Mouse (Mus musculus) ES-E14 (cell line): Measurements from ENCODE around the gene Gm30083. TPM values are rescaled to one million over a fixed set of nuclear protein-coding genes. Genes with fewer than 3 reads are reported as not detected.

Source experiments
- DNase-seq: peaks from one replicate; pipeline ENCODE4 v3.0.0-alpha.2; 2013; ENCODE audit warnings: low read depth, low spot score
- H3K27ac ChIP-seq: 2 replicates; pipeline ENCODE4 v1.5.1; 2012; ENCODE audit warnings: low read depth, mild to moderate bottlenecking, low read length, moderate library complexity, mixed read lengths; ENCODE audit not compliant: poor library complexity, insufficient read depth, severe bottlenecking
- H3K36me3 ChIP-seq: 2 replicates; pipeline ENCODE4 v1.6.1; 2012; ENCODE audit warnings: mild to moderate bottlenecking, low read length, moderate library complexity, mixed read lengths; ENCODE audit not compliant: control insufficient read depth, poor library complexity, insufficient read depth, severe bottlenecking
- H3K4me1 ChIP-seq, 2 experiments: fragments of 150-350 bp in 1 of 2; sonication (generic) in 1 of 2; 2 replicates each; pipeline ENCODE4 v1.6.1; 2012; ENCODE audit warnings: low read length in 2 of 2, mild to moderate bottlenecking in 1 of 2, mixed read lengths in 1 of 2; ENCODE audit not compliant: control insufficient read depth in 2 of 2, insufficient read depth in 2 of 2, poor library complexity in 1 of 2
- H3K4me3 ChIP-seq, 2 experiments: fragments of 150-350 bp in 1 of 2; sonication (generic) in 1 of 2; 2 replicates each; pipeline ENCODE4 v1.5.1; 2012; ENCODE audit warnings: low read length in 2 of 2, low read depth in 1 of 2, mild to moderate bottlenecking in 1 of 2, mixed read lengths in 1 of 2; ENCODE audit not compliant: insufficient read depth in 1 of 2, poor library complexity in 1 of 2, severe bottlenecking in 1 of 2
- H3K9ac ChIP-seq: 2 replicates; pipeline ENCODE4 v1.6.1; 2012; ENCODE audit warnings: low read depth, mild to moderate bottlenecking, low read length, mixed read lengths; ENCODE audit not compliant: poor library complexity, insufficient read depth, severe bottlenecking
- H3K9me3 ChIP-seq: fragments of 150-350 bp; sonication (generic); 2 replicates; pipeline ENCODE4 v1.6.1; 2012; ENCODE audit warnings: low read depth, mild to moderate bottlenecking, low read length; ENCODE audit not compliant: control insufficient read depth, insufficient read depth
- CHD2 ChIP-seq: IDR thresholded peaks from 2 replicates; pipeline ENCODE4 v1.6.1; 2014; ENCODE audit warnings: mild to moderate bottlenecking, low read depth, low read length, inconsistent platforms
- HCFC1 ChIP-seq: IDR thresholded peaks from 2 replicates; pipeline ENCODE4 v1.6.1; 2012; ENCODE audit warnings: low read length, inconsistent platforms, borderline replicate concordance; ENCODE audit not compliant: insufficient read depth
- MAFK ChIP-seq: IDR thresholded peaks from 2 replicates; pipeline ENCODE4 v1.6.1; 2014; ENCODE audit warnings: mild to moderate bottlenecking, low read depth, low read length, inconsistent platforms; ENCODE audit not compliant: insufficient read depth
- ZC3H11A ChIP-seq: IDR thresholded peaks from 2 replicates; pipeline ENCODE4 v1.6.1; 2012; ENCODE audit warnings: low read depth, mild to moderate bottlenecking, inconsistent platforms, low read length, borderline replicate concordance
- ZNF384 ChIP-seq: IDR thresholded peaks from 2 replicates; pipeline ENCODE4 v1.6.1; 2012; ENCODE audit warnings: low read depth, low read length, inconsistent platforms
- in situ Hi-C, 2 experiments: fragments of 600-800 bp; cut with MboI; formaldehyde crosslinking; loops; one replicate each; pipeline ENCODE4 v1.15.1; 2025; ENCODE audit warnings: low sequenced_read_pairs in 2 of 2, inconsistent platforms in 1 of 2; ENCODE audit not compliant: unreplicated experiment in 2 of 2
- total RNA-seq: library from RNA; depleted of rRNA; stranded (reverse); fragments of 300-350 nt; gene quantifications from 2 replicates; pipeline ENCODE4 v1.2.3, GENCODE M21; 2012; rRNA removed

The Gm30083 gene
- total RNA-seq = not detected in 2 replicates

GRCm38 (mm10) chr14:34015063-34015462 is at the start of gene Gm30083:
TSS of gene Gm30083 (minus strand) at chr14:34015182.
- Histone ChIP-seq H3K27ac (no peak within 1 kb of the TSS), H3K4me3 (no peak within 1 kb of the TSS), H3K9ac (no peak within 1 kb of the TSS), H3K9me3 (no peaks in the 10 kb centered on the region), H3K4me1 (no peaks in the 10 kb centered on the region), H3K36me3 (no peaks in the 10 kb centered on the region)
- no peak for DNase-seq
- no peak for TF ChIP-seq MAFK
- no peak for TF ChIP-seq ZNF384
- no peak for TF ChIP-seq HCFC1
- TF ChIP-seq CHD2 = no peak
- TF ChIP-seq ZC3H11A = no peak
- in situ Hi-C loops = no loop called here

- TF ChIP-seq ZNF384 (no peak), CHD2 (no peak), HCFC1 (no peak), ZC3H11A (no peak), MAFK (no peak)
- DNase-seq = no peak
- Histone ChIP-seq H3K27ac (no peak within 1 kb of the TSS), H3K9ac (no peak within 1 kb of the TSS), H3K9me3 (no peaks in the 10 kb centered on the region), H3K4me1 (no peaks in the 10 kb centered on the region), H3K36me3 (no peaks in the 10 kb centered on the region), H3K4me3 (no peak within 1 kb of the TSS)
- in situ Hi-C loops = loop anchor here in 1 of 2 experiments (10.0 kb wide), 1 partner anchor 58 kb away; no protein-coding TSS in a partner anchor
Measured at GRCm38 (mm10) chr14:34052516-34052915, 37.5 kb upstream of the Gm30083 start, which contains the start of gene Antxrl. TSS of gene Antxrl (plus strand) at chr14:34052707.

GRCm38 (mm10) chr14:34050101-34050779 is 35.3 kb upstream of the Gm30083 start:
- no peak for DNase-seq
- no peak overlapping the region for H3K4me3 ChIP-seq
- no peak for TF ChIP-seq ZNF384
- TF ChIP-seq HCFC1 = no peak
- no peak for TF ChIP-seq MAFK
- no peak for TF ChIP-seq CHD2
- TF ChIP-seq ZC3H11A = no peak
- H3K36me3 ChIP-seq = no peaks in the 10 kb centered on the region
- H3K4me1 ChIP-seq = no peaks in the 10 kb centered on the region
- H3K9me3 ChIP-seq = no peaks in the 10 kb centered on the region
- no peak overlapping the region for H3K9ac ChIP-seq
- in situ Hi-C loops = loop anchor here in 1 of 2 experiments (10.0 kb wide), 1 partner anchor 55 kb away; no protein-coding TSS in a partner anchor
- no peak overlapping the region for H3K27ac ChIP-seq

GRCm38 (mm10) chr14:34043341-34043740 is 28.4 kb upstream of the Gm30083 start:
- H3K4me1 ChIP-seq = no peaks in the 10 kb centered on the region
- H3K4me3 ChIP-seq = no peak overlapping the region
- no peaks in the 10 kb centered on the region for H3K36me3 ChIP-seq
- H3K27ac ChIP-seq = no peak overlapping the region
- H3K9ac ChIP-seq = no peak overlapping the region
- H3K9me3 ChIP-seq = no peaks in the 10 kb centered on the region
- no peak for DNase-seq
- in situ Hi-C loops = no loop called here
- TF ChIP-seq HCFC1 = no peak
- no peak for TF ChIP-seq MAFK
- TF ChIP-seq CHD2 = no peak
- no peak for TF ChIP-seq ZNF384
- TF ChIP-seq ZC3H11A = no peak
